Mouse (Mus musculus) CH12.LX (cell line): Measurements from ENCODE around the gene Arhgap18.

Experiments used
- CTCF ChIP-seq, 2 experiments: IDR thresholded peaks in 1 of 2; conservative IDR thresholded peaks in 1 of 2; 2 replicates each; pipeline ENCODE4 v1.5.1; 2011 to 2012; ENCODE audit warnings: low read depth in 2 of 2, low read length in 2 of 2, improper control_type of control experiment in 1 of 2, inconsistent platforms in 1 of 2, mild to moderate bottlenecking in 1 of 2, moderate library complexity in 1 of 2
- E2F4 ChIP-seq: IDR thresholded peaks from 2 replicates; pipeline ENCODE4 v1.6.1; 2011; ENCODE audit warnings: low read depth, low read length, improper control_type of control experiment; ENCODE audit not compliant: insufficient replicate concordance
- ELF1 ChIP-seq: IDR thresholded peaks from 2 replicates; pipeline ENCODE4 v1.6.1; 2014; ENCODE audit warnings: low read depth, mild to moderate bottlenecking, inconsistent platforms, low read length, improper control_type of control experiment
- EP300 ChIP-seq: IDR thresholded peaks from 2 replicates; pipeline ENCODE4 v1.6.1; 2011; ENCODE audit warnings: low read length, improper control_type of control experiment
- GABPA ChIP-seq: IDR thresholded peaks from 2 replicates; pipeline ENCODE4 v1.6.1; 2012; ENCODE audit warnings: low read depth, low read length, improper control_type of control experiment, inconsistent platforms; ENCODE audit not compliant: insufficient replicate concordance
- IRF4 ChIP-seq: IDR thresholded peaks from 2 replicates; pipeline ENCODE4 v1.6.1; 2014; ENCODE audit warnings: low read depth, mild to moderate bottlenecking, inconsistent platforms, low read length, improper control_type of control experiment
- JUND ChIP-seq: conservative IDR thresholded peaks from 2 replicates; pipeline ENCODE4 v1.6.1; 2011; ENCODE audit warnings: low read depth, low read length, improper control_type of control experiment
- KAT2A ChIP-seq: IDR thresholded peaks from 2 replicates; pipeline ENCODE4 v1.6.1; 2012; ENCODE audit warnings: low read length, improper control_type of control experiment, inconsistent platforms; ENCODE audit not compliant: insufficient replicate concordance
- MAX ChIP-seq: IDR thresholded peaks from 2 replicates; pipeline ENCODE4 v1.6.1; 2011; ENCODE audit warnings: low read length, improper control_type of control experiment
- POLR2A ChIP-seq: IDR thresholded peaks from 2 replicates; pipeline ENCODE4 v1.6.1; 2011; ENCODE audit warnings: low read depth, mild to moderate bottlenecking, improper control_type of control experiment, low read length
- POLR2AphosphoS2 ChIP-seq: IDR thresholded peaks from 2 replicates; pipeline ENCODE4 v1.6.1; 2011; ENCODE audit warnings: low read depth, low read length, improper control_type of control experiment
- SIN3A ChIP-seq: IDR thresholded peaks from 2 replicates; pipeline ENCODE4 v1.6.1; 2012; ENCODE audit warnings: low read length, improper control_type of control experiment, inconsistent platforms
- USF1 ChIP-seq: IDR thresholded peaks from 2 replicates; pipeline ENCODE4 v1.6.1; 2014; ENCODE audit warnings: low read depth, mild to moderate bottlenecking, inconsistent platforms, low read length, improper control_type of control experiment

DNA sequence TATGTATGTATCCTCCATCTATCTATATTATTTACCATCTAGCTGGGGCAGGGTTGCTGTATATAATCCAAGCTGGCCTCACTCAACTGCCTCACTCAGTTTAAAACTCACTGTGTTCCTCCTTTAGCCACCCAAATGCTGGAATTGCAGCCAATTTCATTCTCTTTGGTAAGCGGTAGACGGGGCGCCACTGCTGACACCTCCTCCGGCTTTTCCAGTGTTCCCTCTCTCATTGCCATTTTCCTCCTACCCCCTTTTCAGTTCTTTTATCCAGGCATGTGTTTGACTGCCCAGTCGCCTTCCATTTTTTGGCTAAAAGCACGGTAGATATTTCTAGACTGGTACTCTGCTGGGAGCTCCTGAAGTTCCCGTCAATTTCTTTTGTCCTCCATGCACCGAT, 62.4 kb downstream of the Arhgap18 start:
- TF ChIP-seq POLR2A = no peak
- no peak for TF ChIP-seq SIN3A
- no peak for TF ChIP-seq IRF4
- no peak for TF ChIP-seq MAX
- TF ChIP-seq EP300 = no peak
- no peak for TF ChIP-seq USF1
- TF ChIP-seq POLR2AphosphoS2 = no peak
- no peak for TF ChIP-seq KAT2A
- no peak for TF ChIP-seq E2F4
- TF ChIP-seq CTCF (conservative IDR thresholded peaks at IDR 0.05 in 1 of 2, IDR thresholded peaks at IDR 0.05 in 1 of 2; ENCODE audit: low read depth in 2 of 2, low read length in 2 of 2) = no peak
- TF ChIP-seq JUND = no peak
- TF ChIP-seq ELF1 = no peak
- TF ChIP-seq GABPA = no peak
